Mouse (Mus musculus) liver, embryonic 14.5 days (tissue): ENCODE data around the gene BC030870. TPM values are rescaled to one million over a fixed set of nuclear protein-coding genes. Genes with fewer than 3 reads are reported as not detected.

ENCODE experiments used
- ATAC-seq: fragments of 200-750 bp; cut with Nextera tagmentation; 2 replicates; pipeline ENCODE4 v1.8.0; 2017; ENCODE audit warnings: moderate number of reproducible peaks, mild to moderate bottlenecking, moderate library complexity; ENCODE audit not compliant: insufficient read depth
- DNase-seq, 3 experiments: peaks; one replicate each; pipeline ENCODE4 v3.0.0-alpha.2; 2012 to 2013; ENCODE audit warnings: low read depth in 3 of 3, low spot score in 3 of 3
- H3K27ac ChIP-seq: fragments of 300-500 bp; sonication (generic); 2 replicates; pipeline ENCODE4 v1.5.1; 2014; ENCODE audit warnings: moderate library complexity, mild to moderate bottlenecking, control low read depth, inconsistent platforms
- H3K27me3 ChIP-seq: fragments of 300-500 bp; sonication (generic); 2 replicates; pipeline ENCODE4 v1.6.1; 2014; ENCODE audit warnings: mild to moderate bottlenecking, low read length, moderate library complexity; ENCODE audit not compliant: control insufficient read depth, insufficient read depth
- H3K36me3 ChIP-seq: fragments of 300-500 bp; sonication (generic); replicated peaks from 2 replicates; pipeline ENCODE4 v1.6.1; 2014; ENCODE audit warnings: low read depth; ENCODE audit not compliant: control insufficient read depth, insufficient read depth
- H3K4me1 ChIP-seq, 2 experiments: fragments of 200-500 bp in 1 of 2; fragments of 300-500 bp in 1 of 2; sonication (generic) in 1 of 2; replicated peaks; 2 replicates each; pipeline ENCODE4 v1.6.1; 2012 to 2014; ENCODE audit warnings: antibody characterized with exemption in 1 of 2, inconsistent platforms in 1 of 2, low read length in 1 of 2; ENCODE audit not compliant: control insufficient read depth in 2 of 2, insufficient read depth in 2 of 2
- H3K4me2 ChIP-seq: fragments of 300-500 bp; sonication (generic); 2 replicates; pipeline ENCODE4 v1.6.1; 2014; ENCODE audit warnings: low read depth, mild to moderate bottlenecking, control low read depth, moderate library complexity
- H3K4me3 ChIP-seq, 2 experiments: fragments of 200-500 bp in 1 of 2; fragments of 300-500 bp in 1 of 2; sonication (generic) in 1 of 2; 2 replicates each; pipeline ENCODE4 v1.5.1; 2012 to 2014; ENCODE audit warnings: low read depth in 2 of 2, low read length in 2 of 2, mild to moderate bottlenecking in 2 of 2, control low read depth in 1 of 2, inconsistent platforms in 1 of 2, moderate library complexity in 1 of 2; ENCODE audit not compliant: insufficient read depth in 1 of 2
- H3K9ac ChIP-seq: fragments of 300-500 bp; sonication (generic); replicated peaks from 2 replicates; pipeline ENCODE4 v1.6.1; 2014; ENCODE audit warnings: mild to moderate bottlenecking, control low read depth, moderate library complexity
- H3K9me3 ChIP-seq: fragments of 300-500 bp; sonication (generic); 2 replicates; pipeline ENCODE4 v1.6.1; 2016; ENCODE audit warnings: low read length, mixed read lengths; ENCODE audit not compliant: control insufficient read depth
- CTCF ChIP-seq: IDR thresholded peaks from 2 replicates; pipeline ENCODE4 v1.5.1; 2016; ENCODE audit warnings: antibody characterized with exemption, low read depth, control low read depth
- EP300 ChIP-seq: IDR thresholded peaks from 2 replicates; pipeline ENCODE4 v1.6.1; 2016; ENCODE audit warnings: antibody characterized with exemption, low read depth
- WGBS: fragments of 180-500 bp; shearing (Covaris S2); extraction: QIAGEN DNeasy Blood & Tissue Kit; methylation state at CpG from one replicate; pipeline ENCODE4 v1.1.7; 2014; ENCODE audit not compliant: insufficient replicate concordance; 5-methylcytosine and 5-hydroxymethylcytosine counted together
- polyA plus RNA-seq, 2 experiments: library from polyadenylated mRNA; depleted of rRNA in 1 of 2; stranded (reverse) in 1 of 2; unstranded in 1 of 2; fragments of >200 nt; fragmentation: Nextera tagmentation in 1 of 2; extraction: Ambion mirVana in 1 of 2; gene quantifications; 2 replicates each; pipeline versions ENCODE4 v1.2.1 to v1.2.3; 2012 to 2014

BC030870 gene
- polyA plus RNA-seq, 2 experiments, result 0.02 TPM; not detected in 1

DNA sequence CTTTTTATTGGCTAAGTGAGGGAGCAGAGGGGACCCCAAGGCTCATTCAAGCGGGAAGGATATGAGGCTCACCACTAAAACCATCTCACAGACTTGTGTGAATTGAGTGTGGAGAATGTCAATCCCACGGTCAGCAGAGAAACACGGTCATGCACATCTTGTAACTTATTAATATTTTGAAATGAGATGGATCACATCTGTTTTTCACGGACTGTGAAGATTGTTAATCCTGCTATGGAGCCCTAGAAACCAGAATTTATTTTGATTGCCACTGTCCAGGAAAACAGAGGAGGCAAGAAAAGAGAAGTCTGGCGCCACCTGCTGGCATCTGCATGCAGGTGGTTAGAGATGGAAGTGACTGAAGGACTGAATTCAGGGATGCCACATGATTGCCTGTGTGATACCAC is 19.1 kb downstream of the BC030870 start:
- ATAC-seq (no peak), DNase-seq (peak; percentile 5 to 25 (median 16))
- no peaks in the 10 kb centered on the region for H3K4me1 ChIP-seq
- H3K9me3 ChIP-seq, result no peaks in the 10 kb centered on the region
- no peak overlapping the region for H3K27ac ChIP-seq
- 34% methylated on average over 5 of the region's 5 CpGs for WGBS
- H3K36me3 ChIP-seq, result no peaks in the 10 kb centered on the region
- no peak overlapping the region for H3K4me3 ChIP-seq
- no peaks in the 10 kb centered on the region for H3K27me3 ChIP-seq
- TF ChIP-seq CTCF, result peak; percentile 73
- TF ChIP-seq EP300, result no peak
- H3K9ac ChIP-seq, result no peak overlapping the region
- no peak overlapping the region for H3K4me2 ChIP-seq

DNA sequence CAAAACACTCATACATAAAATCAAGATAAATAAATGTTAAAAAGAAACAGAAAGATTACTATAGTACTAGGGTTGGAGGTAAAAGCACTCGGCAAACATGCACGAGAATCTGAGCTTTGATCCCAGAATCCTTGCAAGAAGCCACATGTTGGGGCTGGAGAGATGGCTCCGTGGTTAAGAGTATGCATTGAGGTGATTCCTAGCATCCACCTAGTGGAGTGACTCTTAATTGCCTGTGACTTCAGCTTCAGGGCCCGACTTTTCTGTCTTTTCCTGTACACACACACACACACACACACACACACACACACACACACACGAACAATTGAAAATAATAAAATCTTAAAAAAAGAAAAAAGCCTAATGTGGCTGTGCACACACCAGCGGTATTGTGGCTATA is 20.4 kb downstream of the BC030870 start:
- Histone ChIP-seq H3K9ac (no peak overlapping the region), H3K4me1 (no peaks in the 10 kb centered on the region), H3K27me3 (no peaks in the 10 kb centered on the region), H3K4me2 (no peak overlapping the region), H3K9me3 (no peaks in the 10 kb centered on the region), H3K27ac (no peak overlapping the region), H3K36me3 (no peaks in the 10 kb centered on the region), H3K4me3 (no peak overlapping the region)
- no peak for TF ChIP-seq CTCF
- TF ChIP-seq EP300, result no peak
- DNase-seq, result no peak
- no peak for ATAC-seq
- 48% methylated on average over 6 of the region's 6 CpGs for WGBS

DNA sequence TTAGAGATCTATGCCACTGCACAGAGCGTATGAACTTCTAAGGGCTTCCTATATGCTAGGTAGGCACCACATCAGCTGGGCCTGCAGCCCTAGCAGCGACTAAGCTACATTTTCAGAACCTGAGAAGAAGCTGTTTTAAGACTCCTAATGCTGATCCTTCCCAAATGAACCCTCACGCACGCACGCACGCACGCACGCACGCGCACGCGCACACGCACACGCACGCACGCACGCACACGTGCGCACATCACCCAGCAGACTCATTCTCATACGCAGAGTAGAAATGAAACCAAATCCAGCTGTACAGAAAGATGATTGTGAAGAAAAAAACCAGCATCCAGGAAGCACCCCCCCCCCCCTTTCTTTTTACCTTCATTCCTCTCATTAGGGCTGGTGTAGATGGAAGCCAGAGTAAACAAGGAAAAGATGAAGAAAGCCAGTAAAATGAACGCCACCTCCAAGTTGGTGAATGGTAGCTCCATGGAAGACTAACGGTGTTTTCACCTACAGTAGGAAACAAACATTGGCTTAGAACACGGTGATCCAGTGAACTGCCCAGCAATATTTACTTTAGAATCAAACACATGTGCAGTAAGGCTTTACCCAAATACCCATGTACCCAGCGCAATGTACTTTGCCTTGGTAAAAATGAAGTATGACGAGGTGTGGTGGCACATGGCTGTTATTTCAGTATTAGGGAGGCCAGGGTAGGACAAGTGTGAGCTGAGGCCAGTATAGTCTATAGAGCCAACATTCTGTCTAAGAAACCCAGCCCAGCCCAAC is 21.2 kb downstream of the BC030870 start:
- Histone ChIP-seq H3K27ac (no peak overlapping the region), H3K4me3 (no peak overlapping the region), H3K4me2 (no peak overlapping the region), H3K36me3 (no peaks in the 10 kb centered on the region), H3K9me3 (no peaks in the 10 kb centered on the region), H3K27me3 (no peaks in the 10 kb centered on the region), H3K9ac (no peak overlapping the region), H3K4me1 (no peaks in the 10 kb centered on the region)
- ATAC-seq (no peak), DNase-seq (no peak)
- TF ChIP-seq CTCF, result no peak
- TF ChIP-seq EP300, result no peak
- WGBS, result 81% methylated on average over 25 of the region's 25 CpGs

DNA sequence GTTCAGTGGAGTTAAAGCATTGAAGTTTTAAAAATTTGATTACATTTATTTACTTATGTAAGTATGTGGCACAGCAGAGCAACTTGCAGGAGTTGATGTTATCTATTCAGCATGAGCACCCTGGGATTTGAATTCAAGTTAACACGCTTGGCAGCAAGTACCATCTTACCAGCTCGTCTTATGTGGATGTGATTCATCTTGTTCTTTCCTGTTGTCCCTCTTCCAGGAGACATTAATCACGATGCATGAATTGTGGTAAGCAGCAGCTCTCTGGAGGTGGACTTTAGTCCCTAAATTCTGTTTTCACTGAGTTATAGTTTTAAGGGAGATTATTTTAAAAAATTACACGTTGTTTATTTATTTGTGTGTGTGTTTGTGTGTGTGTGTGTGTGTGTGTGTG is 25.3 kb downstream of the BC030870 start:
- Histone ChIP-seq H3K9me3 (no peaks in the 10 kb centered on the region), H3K36me3 (no peaks in the 10 kb centered on the region), H3K27ac (no peak overlapping the region), H3K9ac (no peak overlapping the region), H3K4me1 (no peaks in the 10 kb centered on the region), H3K27me3 (no peaks in the 10 kb centered on the region), H3K4me2 (no peak overlapping the region), H3K4me3 (no peak overlapping the region)
- ATAC-seq (no peak), DNase-seq (no peak)
- 41% methylated on average over 4 of the region's 4 CpGs for WGBS
- TF ChIP-seq CTCF (no peak), EP300 (no peak)

DNA sequence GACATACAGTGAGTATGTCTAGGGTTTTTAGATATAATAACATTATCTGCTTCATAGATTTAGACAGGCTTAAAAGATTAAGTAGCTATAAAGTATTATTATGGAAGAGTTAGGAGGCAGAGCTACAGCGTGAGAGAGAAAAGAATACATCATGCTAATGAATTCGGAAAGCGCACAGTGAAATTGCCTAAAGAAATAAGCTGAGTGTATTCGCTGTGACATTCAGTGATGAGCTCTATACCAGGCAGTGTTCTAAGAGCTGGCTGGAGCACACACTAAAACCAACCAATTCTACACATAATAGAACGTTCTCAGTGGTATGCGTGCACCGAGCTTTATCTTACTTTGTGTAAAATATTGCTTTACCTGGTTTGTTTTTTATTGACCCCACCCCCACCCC is 25.7 kb downstream of the BC030870 start:
- ATAC-seq (no peak), DNase-seq (no peak)
- H3K9ac ChIP-seq, result no peak overlapping the region
- no peak overlapping the region for H3K27ac ChIP-seq
- no peak overlapping the region for H3K4me2 ChIP-seq
- H3K4me1 ChIP-seq, result no peaks in the 10 kb centered on the region
- no peaks in the 10 kb centered on the region for H3K9me3 ChIP-seq
- no peaks in the 10 kb centered on the region for H3K36me3 ChIP-seq
- H3K27me3 ChIP-seq, result no peaks in the 10 kb centered on the region
- WGBS, result 64% methylated on average over 7 of the region's 7 CpGs
- no peak overlapping the region for H3K4me3 ChIP-seq
- TF ChIP-seq CTCF (no peak), EP300 (no peak)
